Mouse (Mus musculus): ENCODE measurements around the gene Lrrc3b.

The Lrrc3b gene

DNA sequence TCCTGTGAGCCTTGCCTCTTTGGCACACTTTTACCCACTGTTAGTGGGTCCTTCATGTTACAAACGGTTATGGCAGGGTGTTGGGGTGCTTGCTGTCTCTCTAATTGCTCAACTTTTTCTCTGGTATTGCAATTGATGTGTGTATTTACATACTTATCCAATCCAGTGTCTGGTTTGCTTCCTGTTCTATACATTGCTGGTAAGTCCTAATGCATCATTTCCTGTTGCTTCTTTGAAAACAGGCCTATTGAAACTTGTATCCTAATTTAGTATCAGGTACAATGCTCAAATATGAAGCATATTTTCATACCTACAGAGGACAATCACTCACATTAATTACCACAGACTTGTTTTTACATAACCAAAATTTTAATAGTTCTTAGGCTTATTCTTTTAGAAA is 107.4 kb downstream of the Lrrc3b start:
- in situ Hi-C loops (cut with MboI), result no loop called here

DNA sequence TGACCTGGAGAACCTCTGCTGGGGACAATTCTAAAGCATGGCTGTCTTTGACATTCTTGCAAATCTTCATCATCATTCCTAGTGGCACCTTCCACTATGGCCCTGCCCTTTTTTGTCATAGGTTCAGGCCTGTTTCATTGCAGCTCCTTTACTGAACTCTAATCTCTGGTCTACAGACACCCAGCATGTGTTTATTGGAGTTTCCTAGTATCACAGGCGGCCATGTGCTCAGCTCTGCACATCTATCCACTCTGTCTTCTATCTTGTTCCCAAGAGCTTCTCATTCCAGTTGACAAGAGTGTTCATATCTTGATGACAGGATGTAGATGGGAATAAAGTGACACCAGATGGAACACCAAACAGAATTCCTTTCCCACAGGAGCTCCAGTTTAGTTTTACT is 108.6 kb downstream of the Lrrc3b start:
- in situ Hi-C loops (cut with MboI), result no loop called here

DNA sequence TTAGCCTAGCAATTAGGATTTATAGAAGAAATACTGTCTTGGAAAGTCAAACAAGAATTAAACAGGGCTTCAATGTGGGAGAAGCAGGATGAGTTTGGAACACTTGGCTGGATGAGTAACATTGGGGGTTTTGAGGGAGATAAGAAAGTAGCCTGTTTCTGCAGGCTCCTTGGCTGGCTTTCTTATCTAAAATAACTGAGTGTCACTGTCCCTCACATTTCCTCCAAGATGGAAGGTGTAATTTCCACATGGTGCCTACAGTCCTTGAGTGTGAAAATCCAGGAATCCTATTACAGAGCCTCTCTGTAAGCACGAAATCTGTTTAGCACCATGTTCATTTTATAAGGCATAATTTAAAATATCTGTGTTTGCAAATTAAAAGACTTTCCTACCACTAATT is 112.9 kb downstream of the Lrrc3b start:
- in situ Hi-C loops (cut with MboI), result no loop called here

GRCm38 (mm10) chr14:15322441-15323123 is 116.2 kb downstream of the Lrrc3b start:
- in situ Hi-C loops (cut with MboI), result no loop called here

DNA sequence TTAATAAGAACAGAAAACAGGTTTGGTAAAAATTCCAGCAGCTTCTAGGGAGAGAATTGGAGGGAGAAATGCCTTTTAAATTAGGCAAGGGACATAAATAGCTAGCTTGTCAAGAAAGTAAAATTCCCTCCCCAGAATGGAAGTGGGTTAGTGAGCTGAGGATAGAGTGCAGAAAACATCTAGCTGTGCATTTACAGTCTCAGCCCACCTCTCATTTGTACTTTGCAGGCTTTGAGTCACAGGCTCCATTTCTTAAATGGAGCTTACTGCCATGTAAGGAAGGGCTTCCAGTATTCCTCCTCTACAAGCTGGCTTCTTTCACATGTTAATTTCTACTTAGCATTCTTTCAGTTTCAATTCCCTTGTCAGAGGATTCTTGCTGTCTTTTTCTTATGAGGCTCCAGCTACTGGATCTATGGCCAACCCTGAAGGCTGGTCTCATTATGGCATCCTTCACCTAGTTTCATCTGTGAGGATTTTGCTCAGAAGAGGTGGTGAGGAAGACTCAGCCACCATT is 119.3 kb downstream of the Lrrc3b start:
- in situ Hi-C loops (cut with MboI), result no loop called here

- in situ Hi-C loops (cut with MboI), result no loop called here
Observed at GRCm38 (mm10) chr14:15308576-15308975, 130.2 kb downstream of the Lrrc3b start.

All from mature B cell (primary cell).